Mouse (Mus musculus) MEL (cell line): Measurements from ENCODE around the gene Eri3. TPM values are rescaled to one million over a fixed set of nuclear protein-coding genes. Genes with fewer than 3 reads are reported as not detected.

Source experiments
- DNase-seq: peaks from one replicate; pipeline ENCODE4 v3.0.0; 2011; ENCODE audit warnings: low read depth, low spot score
- H3K27ac ChIP-seq: 2 replicates; pipeline ENCODE4 v1.5.1; 2012; ENCODE audit warnings: low read depth, mild to moderate bottlenecking, control low read depth, low read length, moderate library complexity; ENCODE audit not compliant: control insufficient read depth
- H3K27me3 ChIP-seq, 2 experiments: fragments of 150-350 bp in 1 of 2; sonication (generic) in 1 of 2; 2 replicates each; pipeline ENCODE4 v1.6.1; 2012; ENCODE audit warnings: low read length in 2 of 2, mild to moderate bottlenecking in 2 of 2, improper control_type of control experiment in 1 of 2, moderate library complexity in 1 of 2; ENCODE audit not compliant: insufficient read depth in 2 of 2, control insufficient read depth in 1 of 2
- H3K36me3 ChIP-seq, 2 experiments: 2 replicates each; pipeline ENCODE4 v1.6.1; 2012 to 2014; ENCODE audit warnings: low read length in 2 of 2, improper control_type of control experiment in 1 of 2, inconsistent platforms in 1 of 2, mild to moderate bottlenecking in 1 of 2; ENCODE audit not compliant: insufficient read depth in 2 of 2, control insufficient read depth in 1 of 2
- H3K4me1 ChIP-seq, 2 experiments: fragments of 150-350 bp in 1 of 2; sonication (generic) in 1 of 2; 2 replicates each; pipeline ENCODE4 v1.6.1; 2012; ENCODE audit warnings: low read length in 2 of 2, improper control_type of control experiment in 1 of 2, mild to moderate bottlenecking in 1 of 2; ENCODE audit not compliant: insufficient read depth in 2 of 2, control insufficient read depth in 1 of 2
- H3K4me3 ChIP-seq, 2 experiments: fragments of 150-350 bp in 1 of 2; sonication (generic) in 1 of 2; 2 replicates each; pipeline ENCODE4 v1.5.1; 2012; ENCODE audit warnings: low read depth in 2 of 2, low read length in 2 of 2, mild to moderate bottlenecking in 2 of 2, moderate library complexity in 2 of 2, control low read depth in 1 of 2, improper control_type of control experiment in 1 of 2; ENCODE audit not compliant: control insufficient read depth in 1 of 2, insufficient read depth in 1 of 2
- H3K79me2 ChIP-seq: 2 replicates; pipeline ENCODE4 v1.6.1; 2012; ENCODE audit warnings: mild to moderate bottlenecking, low read length, moderate library complexity; ENCODE audit not compliant: control insufficient read depth, poor library complexity, insufficient read depth
- H3K9ac ChIP-seq: 2 replicates; pipeline ENCODE4 v1.6.1; 2012; ENCODE audit warnings: low read depth, mild to moderate bottlenecking, control low read depth, low read length, moderate library complexity; ENCODE audit not compliant: control insufficient read depth, poor library complexity, severe bottlenecking
- H3K9me3 ChIP-seq: fragments of 150-350 bp; sonication (generic); replicated peaks from 2 replicates; pipeline ENCODE4 v1.6.1; 2012; ENCODE audit warnings: mild to moderate bottlenecking, low read length, improper control_type of control experiment, moderate library complexity; ENCODE audit not compliant: insufficient read depth
- CHD2 ChIP-seq: IDR thresholded peaks from 2 replicates; pipeline ENCODE4 v1.6.1; 2011; ENCODE audit warnings: low read length, improper control_type of control experiment
- CTCF ChIP-seq, 3 experiments: IDR thresholded peaks in 2 of 3; conservative IDR thresholded peaks in 1 of 3; 2 replicates each; pipeline ENCODE4 v1.5.1; 2011 to 2012; ENCODE audit warnings: low read length in 3 of 3, low read depth in 2 of 3, mild to moderate bottlenecking in 2 of 3, improper control_type of control experiment in 1 of 3, inconsistent platforms in 1 of 3, mixed read lengths in 1 of 3, moderate library complexity in 1 of 3; ENCODE audit not compliant: control insufficient read depth in 1 of 3, insufficient read depth in 1 of 3, poor library complexity in 1 of 3, severe bottlenecking in 1 of 3
- E2F4 ChIP-seq: IDR thresholded peaks from 2 replicates; pipeline ENCODE4 v1.6.1; 2011; ENCODE audit warnings: low read depth, low read length, improper control_type of control experiment, borderline replicate concordance
- ELF1 ChIP-seq: IDR thresholded peaks from 2 replicates; pipeline ENCODE4 v1.6.1; 2014; ENCODE audit warnings: low read depth, mild to moderate bottlenecking, inconsistent platforms, low read length, improper control_type of control experiment, moderate library complexity
- ETS1 ChIP-seq: IDR thresholded peaks from 2 replicates; pipeline ENCODE4 v1.6.1; 2012; ENCODE audit warnings: low read depth, mild to moderate bottlenecking, inconsistent platforms, low read length, improper control_type of control experiment, moderate library complexity
- GATA1 ChIP-seq: IDR thresholded peaks from 2 replicates; pipeline ENCODE4 v1.6.1; 2011; ENCODE audit warnings: low read depth, low read length, improper control_type of control experiment
- JUND ChIP-seq: IDR thresholded peaks from 2 replicates; pipeline ENCODE4 v1.6.1; 2011; ENCODE audit warnings: low read depth, mild to moderate bottlenecking, improper control_type of control experiment, low read length
- KAT2A ChIP-seq: conservative IDR thresholded peaks from 2 replicates; pipeline ENCODE4 v1.6.1; 2012; ENCODE audit warnings: low read depth, low read length, improper control_type of control experiment, inconsistent platforms
- MAX ChIP-seq: IDR thresholded peaks from 2 replicates; pipeline ENCODE4 v1.6.1; 2011; ENCODE audit warnings: low read length, improper control_type of control experiment
- MAZ ChIP-seq: IDR thresholded peaks from 2 replicates; pipeline ENCODE4 v1.6.1; 2012; ENCODE audit warnings: low read depth, mild to moderate bottlenecking, inconsistent platforms, low read length, improper control_type of control experiment
- MYB ChIP-seq: IDR thresholded peaks from 2 replicates; pipeline ENCODE4 v1.6.1; 2011; ENCODE audit warnings: mild to moderate bottlenecking, low read depth, low read length, improper control_type of control experiment
- MYC ChIP-seq: IDR thresholded peaks from 2 replicates; pipeline ENCODE4 v1.6.1; 2011; ENCODE audit warnings: low read depth, mild to moderate bottlenecking, low read length, improper control_type of control experiment, moderate library complexity
- NELFE ChIP-seq: IDR thresholded peaks from 2 replicates; pipeline ENCODE4 v1.6.1; 2011; ENCODE audit warnings: low read depth, low read length, improper control_type of control experiment
- POLR2A ChIP-seq, 2 experiments: IDR thresholded peaks; 2 replicates each; pipeline ENCODE4 v1.6.1; 2011 to 2012; ENCODE audit warnings: low read length in 2 of 2, mild to moderate bottlenecking in 2 of 2, control low read depth in 1 of 2, improper control_type of control experiment in 1 of 2, low read depth in 1 of 2, moderate library complexity in 1 of 2; ENCODE audit not compliant: control insufficient read depth in 1 of 2, insufficient read depth in 1 of 2, poor library complexity in 1 of 2
- POLR2AphosphoS2 ChIP-seq: IDR thresholded peaks from 2 replicates; pipeline ENCODE4 v1.6.1; 2011; ENCODE audit warnings: low read length, improper control_type of control experiment
- POLR2AphosphoS5 ChIP-seq: IDR thresholded peaks from 2 replicates; pipeline ENCODE4 v1.6.1; 2012; ENCODE audit warnings: low read depth, borderline replicate concordance, mild to moderate bottlenecking, inconsistent platforms, low read length, moderate library complexity, mixed read lengths
- SIN3A ChIP-seq: IDR thresholded peaks from 2 replicates; pipeline ENCODE4 v1.6.1; 2012; ENCODE audit warnings: low read length, improper control_type of control experiment, inconsistent platforms
- SMC3 ChIP-seq: IDR thresholded peaks from 2 replicates; pipeline ENCODE4 v1.6.1; 2011; ENCODE audit warnings: low read depth, low read length, improper control_type of control experiment
- TCF12 ChIP-seq: IDR thresholded peaks from 2 replicates; pipeline ENCODE4 v1.6.1; 2014; ENCODE audit warnings: low read depth, mild to moderate bottlenecking, inconsistent platforms, low read length, improper control_type of control experiment, moderate library complexity
- UBTF ChIP-seq: IDR thresholded peaks from 2 replicates; pipeline ENCODE4 v1.6.1; 2012; ENCODE audit warnings: low read depth, mild to moderate bottlenecking, inconsistent platforms, low read length, improper control_type of control experiment, moderate library complexity, borderline replicate concordance; ENCODE audit not compliant: insufficient read depth
- USF1 ChIP-seq: IDR thresholded peaks from 2 replicates; pipeline ENCODE4 v1.6.1; 2014; ENCODE audit warnings: low read depth, mild to moderate bottlenecking, inconsistent platforms, low read length, improper control_type of control experiment, moderate library complexity
- USF2 ChIP-seq, 2 experiments: IDR thresholded peaks; 2 replicates each; pipeline ENCODE4 v1.6.1; 2011 to 2012; ENCODE audit warnings: improper control_type of control experiment in 2 of 2, low read length in 2 of 2, borderline replicate concordance in 1 of 2, inconsistent platforms in 1 of 2, low read depth in 1 of 2, mild to moderate bottlenecking in 1 of 2; ENCODE audit not compliant: insufficient read depth in 1 of 2
- ZMIZ1 ChIP-seq: IDR thresholded peaks from 2 replicates; pipeline ENCODE4 v1.6.1; 2012; ENCODE audit warnings: low read depth, mild to moderate bottlenecking, inconsistent platforms, low read length, improper control_type of control experiment, moderate library complexity
- polyA plus RNA-seq, 2 experiments: library from polyadenylated mRNA; stranded (reverse) in 1 of 2; unstranded in 1 of 2; fragments of >175 nt in 1 of 2; fragments of >200 nt in 1 of 2; gene quantifications; 2 replicates each; pipeline versions ENCODE4 v1.2.1 to v1.2.4; 2012; ENCODE audit warnings: low replicate concordance in 2 of 2, low read depth in 1 of 2; ENCODE audit not compliant: insufficient read length in 2 of 2, insufficient read depth in 1 of 2, missing spikeins in 1 of 2
- total RNA-seq: library from RNA; depleted of rRNA; stranded (reverse); fragments of 300-350 nt; gene quantifications from 2 replicates; pipeline ENCODE4 v1.2.3, GENCODE M21; 2012

Eri3 gene
- total and polyA plus RNA-seq, 3 experiments, result 36.7 to 63.9 TPM; not detected in 1

DNA sequence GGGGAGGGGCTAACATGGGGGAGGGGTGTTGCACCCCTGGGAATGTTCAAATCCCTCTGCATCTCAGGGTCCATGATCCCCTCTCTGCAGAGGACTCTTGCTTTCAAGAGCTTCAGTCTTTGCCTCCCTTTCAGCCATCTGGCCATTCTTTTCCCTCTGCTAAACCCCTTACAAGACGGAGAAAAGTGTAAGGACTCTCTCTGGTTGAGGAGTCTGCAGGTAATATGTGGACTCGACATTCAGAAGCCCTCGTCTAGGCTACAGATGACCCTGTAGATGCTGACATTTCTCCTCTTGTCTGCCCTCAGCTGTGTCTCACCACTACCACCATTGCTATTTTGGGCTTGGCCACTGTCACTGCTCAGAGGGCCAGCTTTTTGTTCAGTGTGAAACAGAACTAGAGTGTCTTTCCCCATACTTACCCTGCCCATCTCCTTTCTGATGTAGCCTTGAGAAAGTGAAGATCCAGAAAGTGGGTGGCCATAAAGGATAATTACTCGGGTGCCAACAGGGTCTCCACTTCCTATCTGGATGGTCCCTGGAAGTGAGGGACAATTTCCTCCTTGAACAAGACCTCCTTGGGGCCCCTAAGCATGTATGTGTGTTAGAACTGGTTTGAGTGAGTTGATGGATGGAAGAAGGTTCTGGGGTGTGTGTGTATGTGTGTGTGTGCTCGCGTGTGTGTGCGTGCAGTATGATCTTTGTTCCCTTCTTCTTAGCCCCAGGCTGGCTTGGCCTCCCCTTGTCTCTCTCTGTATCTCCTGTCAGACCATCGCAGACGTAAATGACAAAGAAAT lies 104.7 kb downstream of the Eri3 start:
- H3K79me2 ChIP-seq, result no peaks in the 10 kb centered on the region

DNA sequence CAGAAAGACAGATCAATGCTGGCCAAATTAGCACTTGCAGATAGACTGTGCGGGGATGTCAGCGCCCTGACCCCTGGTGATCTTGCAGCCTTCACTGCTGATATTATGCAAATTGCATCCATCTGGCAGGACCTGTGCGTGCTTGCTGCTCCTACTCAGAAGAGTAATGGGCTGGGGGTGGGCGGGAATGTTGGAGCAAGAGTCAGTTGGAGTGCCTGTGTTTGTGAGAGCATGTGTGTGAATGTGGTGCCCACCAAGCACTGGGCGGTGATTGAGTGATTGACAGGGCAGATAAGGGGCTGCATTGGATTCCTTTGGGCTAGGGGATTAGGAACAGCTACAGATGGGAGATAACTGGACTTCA lies 105.3 kb downstream of the Eri3 start:
- Histone ChIP-seq H3K27me3 (no peaks in the 10 kb centered on the region), H3K4me3 (no peak overlapping the region), H3K79me2 (no peaks in the 10 kb centered on the region), H3K36me3 (no peaks in the 10 kb centered on the region), H3K27ac (no peak overlapping the region), H3K9ac (no peak overlapping the region), H3K9me3 (no peaks in the 10 kb centered on the region), H3K4me1 (no peaks in the 10 kb centered on the region)
- TF ChIP-seq GATA1, result 0 out of 2 replicates have a peak, but pooled peaks have one; percentile 18
- no peak for TF ChIP-seq NELFE
- no peak for DNase-seq

More for the DNA sequence above, 104.7 kb downstream of the Eri3 start:
- TF ChIP-seq USF1 (no peak), USF2 (IDR thresholded peaks at IDR 0.05; ENCODE audit: borderline replicate concordance in 1 of 2, insufficient read depth in 1 of 2, low read depth in 1 of 2, low read length in 2 of 2) (no peak), MYB (no peak), ELF1 (no peak), POLR2AphosphoS2 (no peak), MYC (no peak), CTCF (IDR thresholded peaks at IDR 0.05 in 2 of 3, conservative IDR thresholded peaks at IDR 0.05 in 1 of 3; ENCODE audit: control insufficient read depth in 1 of 3, insufficient read depth in 1 of 3, low read depth in 2 of 3, low read length in 3 of 3, poor library complexity in 1 of 3, severe bottlenecking in 1 of 3) (no peak), JUND (no peak), ETS1 (no peak), NELFE (no peak), POLR2A (IDR thresholded peaks at IDR 0.05; ENCODE audit: control insufficient read depth in 1 of 2, insufficient read depth in 1 of 2, low read depth in 1 of 2, low read length in 2 of 2, poor library complexity in 1 of 2) (no peak), ZMIZ1 (no peak)
- Histone ChIP-seq H3K4me1 (no peaks in the 10 kb centered on the region), H3K36me3 (no peaks in the 10 kb centered on the region), H3K27me3 (no peaks in the 10 kb centered on the region), H3K4me3 (no peak overlapping the region), H3K27ac (no peak overlapping the region), H3K9ac (no peak overlapping the region), H3K9me3 (no peaks in the 10 kb centered on the region)
- no peak for DNase-seq

DNA sequence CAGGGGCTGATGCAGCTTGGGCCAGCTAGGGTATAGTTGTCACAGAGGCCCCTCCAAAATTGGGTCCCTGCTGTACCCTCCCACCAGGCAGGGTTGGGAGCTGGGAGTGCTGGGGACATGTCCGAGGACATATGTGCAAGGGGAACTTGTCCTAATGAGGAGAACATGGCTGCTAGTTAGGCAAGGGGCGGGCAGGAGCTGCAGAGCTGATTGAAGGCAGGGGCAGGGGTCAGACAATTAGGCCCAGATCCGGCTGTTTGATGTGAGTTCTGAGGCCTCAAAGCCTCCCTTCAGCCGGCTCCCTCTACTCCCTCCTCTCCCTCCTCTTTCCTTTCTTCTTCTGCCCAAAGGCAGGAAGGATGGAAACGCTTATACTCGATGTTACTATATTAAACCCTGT lies 106.8 kb downstream of the Eri3 start:
- Histone ChIP-seq H3K9me3 (no peaks in the 10 kb centered on the region), H3K27ac (no peak overlapping the region)
- DNase-seq, result no peak
- TF ChIP-seq ETS1 (no peak), SMC3 (no peak), JUND (no peak), SIN3A (no peak), USF2 (IDR thresholded peaks at IDR 0.05; ENCODE audit: borderline replicate concordance in 1 of 2, insufficient read depth in 1 of 2, low read depth in 1 of 2, low read length in 2 of 2) (no peak), E2F4 (no peak), MAZ (no peak), TCF12 (no peak), NELFE (no peak), KAT2A (no peak), MAX (no peak), POLR2AphosphoS5 (no peak), UBTF (no peak), CHD2 (no peak)
- TF ChIP-seq, all 39 proteins: peak for 0
- Histone ChIP-seq H3K9ac (no peak overlapping the region), H3K27me3 (no peaks in the 10 kb centered on the region), H3K4me1 (no peaks in the 10 kb centered on the region), H3K79me2 (no peaks in the 10 kb centered on the region), H3K4me3 (no peak overlapping the region), H3K36me3 (no peaks in the 10 kb centered on the region)
